Mouse (Mus musculus): Measurements from ENCODE around the gene Tmem204. TPM values are rescaled to one million over a fixed set of nuclear protein-coding genes. Genes with fewer than 3 reads are reported as not detected.

Tmem204 gene
- polyA plus RNA-seq, 1 experiment, result 0.70 TPM

- no peak overlapping the region for H3K4me3 ChIP-seq (ENCODE audit: low read depth, low read length)
- H3K27ac ChIP-seq (ENCODE audit: insufficient read depth, low read length), result no peak overlapping the region
- no peak overlapping the region for H3K9ac ChIP-seq (ENCODE audit: low read depth, poor library complexity, severe bottlenecking)
- TF ChIP-seq POLR2A (IDR thresholded peaks at IDR 0.05; ENCODE audit: insufficient read depth, low read length) (no peak), CTCF (IDR thresholded peaks at IDR 0.05; ENCODE audit: low read depth, low read length) (no peak), EP300 (IDR thresholded peaks at IDR 0.05; ENCODE audit: insufficient read depth, low read depth, low read length) (no peak)
- H3K9me3 ChIP-seq (replicated peaks; ENCODE audit: control insufficient read depth, insufficient read depth, low read length, poor library complexity, severe bottlenecking), result no peaks in the 10 kb centered on the region
- H3K4me1 ChIP-seq (ENCODE audit: control insufficient read depth, insufficient read depth, low read length), result no peaks in the 10 kb centered on the region
- no peaks in the 10 kb centered on the region for H3K27me3 ChIP-seq (ENCODE audit: control insufficient read depth, insufficient read depth, low read length, poor library complexity, severe bottlenecking)
- no peaks in the 10 kb centered on the region for H3K36me3 ChIP-seq (ENCODE audit: control insufficient read depth, insufficient read depth, low read length, poor library complexity, severe bottlenecking)
Observed at GRCm38 (mm10) chr17:25063261-25063660, 20.1 kb downstream of the Tmem204 start.

- no peak overlapping the region for H3K9ac ChIP-seq (ENCODE audit: low read depth, poor library complexity, severe bottlenecking)
- peaks cover 2% of the 10 kb centered on the region; the same call in 1 of the 2 replicates for H3K36me3 ChIP-seq (ENCODE audit: control insufficient read depth, insufficient read depth, low read length, poor library complexity, severe bottlenecking)
Observed at GRCm38 (mm10) chr17:25057041-25057440, 26.4 kb downstream of the Tmem204 start.

GRCm38 (mm10) chr17:25053274-25053673 is 30.1 kb downstream of the Tmem204 start:
- Histone ChIP-seq H3K4me1 (ENCODE audit: control insufficient read depth, insufficient read depth, low read length) (no peaks in the 10 kb centered on the region), H3K27ac (ENCODE audit: insufficient read depth, low read length) (no peak overlapping the region), H3K27me3 (ENCODE audit: control insufficient read depth, insufficient read depth, low read length, poor library complexity, severe bottlenecking) (no peaks in the 10 kb centered on the region), H3K36me3 (ENCODE audit: control insufficient read depth, insufficient read depth, low read length, poor library complexity, severe bottlenecking) (peaks cover 2% of the 10 kb centered on the region; the same call in 1 of the 2 replicates), H3K4me3 (ENCODE audit: low read depth, low read length) (no peak overlapping the region), H3K9ac (ENCODE audit: low read depth, poor library complexity, severe bottlenecking) (no peak overlapping the region), H3K9me3 (replicated peaks; ENCODE audit: control insufficient read depth, insufficient read depth, low read length, poor library complexity, severe bottlenecking) (no peaks in the 10 kb centered on the region)
- no peak for TF ChIP-seq CTCF (IDR thresholded peaks at IDR 0.05; ENCODE audit: low read depth, low read length)
- no peak for TF ChIP-seq POLR2A (IDR thresholded peaks at IDR 0.05; ENCODE audit: insufficient read depth, low read length)
- TF ChIP-seq EP300 (IDR thresholded peaks at IDR 0.05; ENCODE audit: insufficient read depth, low read depth, low read length), result no peak

More at GRCm38 (mm10) chr17:25057041-25057440, 26.4 kb downstream of the Tmem204 start:
- Histone ChIP-seq H3K4me3 (ENCODE audit: low read depth, low read length) (no peak overlapping the region), H3K27ac (ENCODE audit: insufficient read depth, low read length) (no peak overlapping the region), H3K27me3 (ENCODE audit: control insufficient read depth, insufficient read depth, low read length, poor library complexity, severe bottlenecking) (no peaks in the 10 kb centered on the region), H3K9me3 (replicated peaks; ENCODE audit: control insufficient read depth, insufficient read depth, low read length, poor library complexity, severe bottlenecking) (no peaks in the 10 kb centered on the region), H3K4me1 (ENCODE audit: control insufficient read depth, insufficient read depth, low read length) (no peaks in the 10 kb centered on the region)
- TF ChIP-seq POLR2A (IDR thresholded peaks at IDR 0.05; ENCODE audit: insufficient read depth, low read length), result no peak
- TF ChIP-seq EP300 (IDR thresholded peaks at IDR 0.05; ENCODE audit: insufficient read depth, low read depth, low read length), result no peak
- TF ChIP-seq CTCF (IDR thresholded peaks at IDR 0.05; ENCODE audit: low read depth, low read length), result peak; percentile 12

GRCm38 (mm10) chr17:25047143-25047542 is 36.2 kb downstream of the Tmem204 start:
- Histone ChIP-seq H3K9ac (ENCODE audit: low read depth, poor library complexity, severe bottlenecking) (no peak overlapping the region), H3K27me3 (ENCODE audit: control insufficient read depth, insufficient read depth, low read length, poor library complexity, severe bottlenecking) (no peaks in the 10 kb centered on the region), H3K4me3 (ENCODE audit: low read depth, low read length) (no peak overlapping the region), H3K36me3 (ENCODE audit: control insufficient read depth, insufficient read depth, low read length, poor library complexity, severe bottlenecking) (no peaks in the 10 kb centered on the region), H3K4me1 (ENCODE audit: control insufficient read depth, insufficient read depth, low read length) (no peaks in the 10 kb centered on the region), H3K27ac (ENCODE audit: insufficient read depth, low read length) (no peak overlapping the region), H3K9me3 (replicated peaks; ENCODE audit: control insufficient read depth, insufficient read depth, low read length, poor library complexity, severe bottlenecking) (no peaks in the 10 kb centered on the region)
- TF ChIP-seq POLR2A (IDR thresholded peaks at IDR 0.05; ENCODE audit: insufficient read depth, low read length), result no peak
- no peak for TF ChIP-seq CTCF (IDR thresholded peaks at IDR 0.05; ENCODE audit: low read depth, low read length)
- no peak for TF ChIP-seq EP300 (IDR thresholded peaks at IDR 0.05; ENCODE audit: insufficient read depth, low read depth, low read length)

GRCm38 (mm10) chr17:25045281-25045680 is 38.1 kb downstream of the Tmem204 start:
- no peaks in the 10 kb centered on the region for H3K4me1 ChIP-seq (ENCODE audit: control insufficient read depth, insufficient read depth, low read length)
- no peak for TF ChIP-seq CTCF (IDR thresholded peaks at IDR 0.05; ENCODE audit: low read depth, low read length)
- TF ChIP-seq EP300 (IDR thresholded peaks at IDR 0.05; ENCODE audit: insufficient read depth, low read depth, low read length), result no peak
- no peak for TF ChIP-seq POLR2A (IDR thresholded peaks at IDR 0.05; ENCODE audit: insufficient read depth, low read length)
- no peak overlapping the region for H3K27ac ChIP-seq (ENCODE audit: insufficient read depth, low read length)
- no peak overlapping the region for H3K4me3 ChIP-seq (ENCODE audit: low read depth, low read length)
- H3K27me3 ChIP-seq (ENCODE audit: control insufficient read depth, insufficient read depth, low read length, poor library complexity, severe bottlenecking), result no peaks in the 10 kb centered on the region
- H3K9me3 ChIP-seq (replicated peaks; ENCODE audit: control insufficient read depth, insufficient read depth, low read length, poor library complexity, severe bottlenecking), result no peaks in the 10 kb centered on the region
- no peaks in the 10 kb centered on the region for H3K36me3 ChIP-seq (ENCODE audit: control insufficient read depth, insufficient read depth, low read length, poor library complexity, severe bottlenecking)
- no peak overlapping the region for H3K9ac ChIP-seq (ENCODE audit: low read depth, poor library complexity, severe bottlenecking)

- H3K4me3 ChIP-seq (ENCODE audit: low read depth, low read length), result no peak overlapping the region
- H3K27ac ChIP-seq (ENCODE audit: insufficient read depth, low read length), result no peak overlapping the region
- no peaks in the 10 kb centered on the region for H3K4me1 ChIP-seq (ENCODE audit: control insufficient read depth, insufficient read depth, low read length)
- H3K9me3 ChIP-seq (replicated peaks; ENCODE audit: control insufficient read depth, insufficient read depth, low read length, poor library complexity, severe bottlenecking), result no peaks in the 10 kb centered on the region
- H3K9ac ChIP-seq (ENCODE audit: low read depth, poor library complexity, severe bottlenecking), result no peak overlapping the region
- no peaks in the 10 kb centered on the region for H3K27me3 ChIP-seq (ENCODE audit: control insufficient read depth, insufficient read depth, low read length, poor library complexity, severe bottlenecking)
- no peaks in the 10 kb centered on the region for H3K36me3 ChIP-seq (ENCODE audit: control insufficient read depth, insufficient read depth, low read length, poor library complexity, severe bottlenecking)
- TF ChIP-seq EP300 (IDR thresholded peaks at IDR 0.05; ENCODE audit: insufficient read depth, low read depth, low read length), result no peak
- no peak for TF ChIP-seq POLR2A (IDR thresholded peaks at IDR 0.05; ENCODE audit: insufficient read depth, low read length)
- TF ChIP-seq CTCF (IDR thresholded peaks at IDR 0.05; ENCODE audit: low read depth, low read length), result no peak
Observed at GRCm38 (mm10) chr17:25044879-25045278, 38.5 kb downstream of the Tmem204 start.

Data from ES-Bruce4 (cell line).